ENCODE assay signal across 11 mouse cellular contexts in the genomic region with DNA sequence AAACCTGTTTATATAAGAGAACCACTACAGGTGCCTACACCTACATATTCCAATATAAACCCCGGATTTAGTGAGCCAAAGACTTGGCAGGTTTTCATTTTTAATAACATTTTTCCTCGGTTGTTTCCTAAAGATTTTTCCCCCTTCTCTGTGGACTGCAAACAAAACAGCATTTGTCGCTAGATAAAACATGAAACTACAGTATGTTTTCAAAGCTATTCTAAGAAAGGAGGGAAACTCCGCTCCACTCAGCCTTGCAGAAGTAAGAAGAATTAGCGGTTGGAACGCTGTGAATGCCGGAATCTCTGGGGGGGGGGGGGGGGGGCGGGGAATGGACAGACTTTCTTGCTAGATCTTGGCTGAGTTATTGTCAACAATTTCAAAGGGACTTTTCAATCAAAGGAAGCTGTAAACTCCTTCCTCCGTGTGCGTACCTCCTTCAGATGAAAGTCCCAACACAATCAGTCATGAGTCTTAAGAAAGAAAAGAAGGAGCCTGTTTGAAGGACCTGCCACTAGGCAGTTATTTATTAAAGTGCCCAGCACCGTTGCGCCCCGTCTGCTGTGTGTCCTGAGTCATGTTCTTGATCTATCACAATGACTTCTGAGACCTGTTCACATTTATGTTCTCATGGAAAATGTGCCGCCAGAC. TPM values are rescaled to one million over a fixed set of nuclear protein-coding genes. Genes with fewer than 3 reads are reported as not detected.
A peak's percentile ranks its signal among the peaks of the same experiment; 100 is the strongest.
DNase-seq lines count a peak whose midpoint lies in the region; ATAC-seq and TF ChIP-seq lines count a peak whose summit lies in the region.
"Had no signal": no experiment of that assay in that cellular context is flagged by ENCODE, and none has a peak within 500 bp of the region (broad histone marks: within the 10 kb centered on the region; RNA-seq: fewer than 3 reads in every experiment).

No protein-coding gene starts in this region.

- H3K4me1 ChIP-seq in heart, postnatal 0 days (ENCODE audit: control insufficient read depth, insufficient read depth), result no peaks in the 10 kb centered on the region; the same call in 1 of the 2 replicates
- peaks cover 23% of the 10 kb centered on the region for H3K4me1 ChIP-seq in heart, embryonic 10.5 days
- peaks cover 4% of the 10 kb centered on the region; the same call in 1 of the 2 replicates for H3K4me1 ChIP-seq in kidney, postnatal 0 days (replicated peaks; ENCODE audit: insufficient read depth, low read length)
- H3K4me1 ChIP-seq in stomach, embryonic 15.5 days, result peaks cover 12% of the 10 kb centered on the region; the same call in 1 of the 2 replicates

- 31% methylated on average over 14 of the region's 14 CpGs for WGBS in heart, postnatal 0 days
- 55% methylated on average over 14 of the region's 14 CpGs for WGBS in heart, embryonic 10.5 days
- WGBS in kidney, postnatal 0 days, result 8% methylated on average over 14 of the region's 14 CpGs
- WGBS in stomach, embryonic 15.5 days, result 15% methylated on average over 14 of the region's 14 CpGs

- peak; percentile 14 for DNase-seq in CD4-positive, CD25-positive, alpha-beta regulatory T cell, adult 2 months (ENCODE audit: low read depth, low spot score)
- DNase-seq in heart, postnatal 0 days (ENCODE audit: low spot score), result no peak
- no peak for DNase-seq in heart, embryonic 10.5 days (ENCODE audit: low spot score)
- DNase-seq in kidney, postnatal 0 days (ENCODE audit: low spot score), result peak; percentile 66
- no peak for DNase-seq in urinary bladder, postnatal 25 days (ENCODE audit: low spot score)
- no peak for DNase-seq in MN1 (ENCODE audit: low spot score)
- DNase-seq: cerebellum, postnatal 25 days had no signal

- H3K36me3 ChIP-seq in heart, postnatal 0 days (replicated peaks; ENCODE audit: control insufficient read depth, insufficient read depth, low read length), result no peaks in the 10 kb centered on the region
- no peaks in the 10 kb centered on the region for H3K36me3 ChIP-seq in heart, embryonic 10.5 days
- H3K36me3 ChIP-seq in kidney, postnatal 0 days (ENCODE audit: insufficient read depth, low read length), result no peaks in the 10 kb centered on the region
- H3K36me3 ChIP-seq in stomach, embryonic 15.5 days, result no peaks in the 10 kb centered on the region

- no peaks in the 10 kb centered on the region for H3K27me3 ChIP-seq in heart, postnatal 0 days (ENCODE audit: control insufficient read depth, insufficient read depth, low read length)
- H3K27me3 ChIP-seq in heart, embryonic 10.5 days (ENCODE audit: insufficient read depth, poor library complexity, severe bottlenecking), result no peaks in the 10 kb centered on the region
- H3K27me3 ChIP-seq in kidney, postnatal 0 days (ENCODE audit: insufficient read depth, low read length), result no peaks in the 10 kb centered on the region
- H3K27me3 ChIP-seq in stomach, embryonic 15.5 days (replicated peaks), result 0 out of 2 replicates have a peak, but pooled peaks cover 3% of the 10 kb centered on the region

- ATAC-seq in CD4-positive, CD25-positive, alpha-beta regulatory T cell, adult 4 months, result no peak
- ATAC-seq in heart, postnatal 0 days (ENCODE audit: insufficient read depth, low read depth), result no peak
- no peak for ATAC-seq in kidney, postnatal 0 days (replicated peaks; ENCODE audit: low FRiP score, low read depth)
- no peak for ATAC-seq in stomach, embryonic 15.5 days (ENCODE audit: insufficient read depth, low FRiP score, low read depth)
- ATAC-seq: inflammation-experienced regulatory T-cells, adult 6 months had no signal

- no peaks in the 10 kb centered on the region for H3K9me3 ChIP-seq in heart, postnatal 0 days (replicated peaks; ENCODE audit: control insufficient read depth, low read length)
- no peaks in the 10 kb centered on the region for H3K9me3 ChIP-seq in heart, embryonic 10.5 days
- H3K9me3 ChIP-seq in kidney, postnatal 0 days (replicated peaks; ENCODE audit: low read length), result no peaks in the 10 kb centered on the region
- H3K9me3 ChIP-seq in stomach, embryonic 15.5 days, result no peaks in the 10 kb centered on the region

- H3K4me2 ChIP-seq in heart, postnatal 0 days (ENCODE audit: low read depth, low read length), result 0 out of 2 replicates have a peak overlapping the region, but pooled peaks have one; percentile 11
- peak overlapping the region; percentile 18 for H3K4me2 ChIP-seq in kidney, postnatal 0 days (ENCODE audit: low read length)
- 0 out of 2 replicates have a peak overlapping the region, but pooled peaks have one; percentile 23 for H3K4me2 ChIP-seq in stomach, embryonic 15.5 days

- H3K4me3 ChIP-seq in heart, postnatal 0 days (ENCODE audit: low read depth, low read length), result no peak overlapping the region
- H3K4me3 ChIP-seq in heart, embryonic 10.5 days, result no peak overlapping the region
- H3K4me3 ChIP-seq in kidney, postnatal 0 days (replicated peaks; ENCODE audit: low read depth, low read length), result no peak overlapping the region
- H3K4me3 ChIP-seq in stomach, embryonic 15.5 days (replicated peaks), result no peak overlapping the region
- H3K4me3 ChIP-seq: myocyte had no signal

- H3K9ac ChIP-seq in heart, postnatal 0 days (replicated peaks; ENCODE audit: low read depth, low read length), result no peak overlapping the region
- no peak overlapping the region for H3K9ac ChIP-seq in kidney, postnatal 0 days (ENCODE audit: low read depth, low read length)
- H3K9ac ChIP-seq in stomach, embryonic 15.5 days, result no peak overlapping the region

- H3K27ac ChIP-seq in heart, postnatal 0 days (ENCODE audit: low read depth), result no peak overlapping the region
- H3K27ac ChIP-seq in heart, embryonic 10.5 days, result no peak overlapping the region
- H3K27ac ChIP-seq in kidney, postnatal 0 days, result peak overlapping the region; percentile 61
- no peak overlapping the region for H3K27ac ChIP-seq in stomach, embryonic 15.5 days

- TF ChIP-seq CTCF in heart, postnatal 0 days (IDR thresholded peaks at IDR 0.05; ENCODE audit: low read depth), result no peak
- TF ChIP-seq CTCF in kidney, postnatal 0 days (IDR thresholded peaks at IDR 0.05; ENCODE audit: low read depth), result no peak

- no peak for TF ChIP-seq EP300 in heart, postnatal 0 days (IDR thresholded peaks at IDR 0.05; ENCODE audit: low read depth)

RNA-seq across cellular contexts. Expression of gene Tjp2, which starts 3.9 kb away (rescaled TPM):
- 1 to 10 TPM; 4.2 to 4.6 TPM for polyA plus RNA-seq in CD4-positive, CD25-positive, alpha-beta regulatory T cell, adult 4 months (2017; shearing (Covaris generic))
- total RNA-seq in heart, postnatal 0 days (2014; rRNA removed; ENCODE audit: low replicate concordance), result 15.7 and 25.2 TPM in 2 replicates
- polyA plus RNA-seq in heart, postnatal 0 days (2015; fragmentation: Nextera tagmentation; extraction: Ambion mirVana), result 12.5 and 13.0 TPM in 2 replicates
- polyA plus RNA-seq in heart, embryonic 10.5 days (2016; fragmentation: Nextera tagmentation; extraction: Ambion mirVana), result 31.2 and 33.9 TPM in 2 replicates
- polyA plus RNA-seq in kidney, postnatal 0 days (2015; fragmentation: Nextera tagmentation; extraction: Ambion mirVana), result 24.9 and 25.5 TPM in 2 replicates
- polyA plus RNA-seq in stomach, embryonic 15.5 days (2015; fragmentation: Nextera tagmentation; extraction: Ambion mirVana), result 34.5 and 39.2 TPM in 2 replicates

RNA-seq across cellular contexts. Expression of gene Fxn, which starts 59.5 kb away (rescaled TPM):
- polyA plus RNA-seq in CD4-positive, CD25-positive, alpha-beta regulatory T cell, adult 4 months (2017; shearing (Covaris generic)), result 10 to 100 TPM; 13.2 to 16.9 TPM
- 36.6 and 57.2 TPM in 2 replicates for total RNA-seq in heart, postnatal 0 days (2014; rRNA removed; ENCODE audit: low replicate concordance)
- 77.0 and 79.7 TPM in 2 replicates for polyA plus RNA-seq in heart, postnatal 0 days (2015; fragmentation: Nextera tagmentation; extraction: Ambion mirVana)
- polyA plus RNA-seq in heart, embryonic 10.5 days (2016; fragmentation: Nextera tagmentation; extraction: Ambion mirVana), result 71.9 and 73.4 TPM in 2 replicates
- polyA plus RNA-seq in kidney, postnatal 0 days (2015; fragmentation: Nextera tagmentation; extraction: Ambion mirVana), result 55.2 and 55.8 TPM in 2 replicates
- polyA plus RNA-seq in stomach, embryonic 15.5 days (2015; fragmentation: Nextera tagmentation; extraction: Ambion mirVana), result 39.3 and 44.3 TPM in 2 replicates

Comparison
In these comparisons a context has a peak if more than half of its experiments do, and no peak if none do; other contexts are left out.
1. DNase-seq: peak in CD4-positive, CD25-positive, alpha-beta regulatory T cell, adult 2 months (single experiment) and kidney, postnatal 0 days (single experiment); none in heart, postnatal 0 days (single experiment), heart, embryonic 10.5 days (single experiment), urinary bladder, postnatal 25 days (single experiment) and MN1 (single experiment).
2. Peak in every context shown above with its lines, with median percentiles within 50 percentile points of each other: H3K4me2 ChIP-seq.